In genomic region chr2:35723691-35724090, GRCm38 (mm10) we compare ENCODE assay signal across 16 mouse cellular contexts.
DNase-seq lines count a peak whose midpoint lies in the region; ATAC-seq and TF ChIP-seq lines count a peak whose summit lies in the region.
"Had no signal": no experiment of that assay in that cellular context is flagged by ENCODE, and none has a peak within 500 bp of the region (broad histone marks: within the 10 kb centered on the region; RNA-seq: fewer than 3 reads in every experiment).

No protein-coding gene starts in this region.

- no peak overlapping the region for H3K4me2 ChIP-seq in hindbrain, postnatal 0 days (ENCODE audit: low read depth, low read length)
- no peak overlapping the region for H3K4me2 ChIP-seq in hindbrain, embryonic 11.5 days (replicated peaks; ENCODE audit: low read depth, low read length)
- H3K4me2 ChIP-seq in neural tube, embryonic 15.5 days = no peak overlapping the region
- H3K4me2 ChIP-seq: limb, embryonic 13.5 days had no signal

- no peaks in the 10 kb centered on the region for H3K27me3 ChIP-seq in hindbrain, postnatal 0 days (ENCODE audit: insufficient read depth, low read length)
- no peaks in the 10 kb centered on the region for H3K27me3 ChIP-seq in hindbrain, embryonic 11.5 days (ENCODE audit: control insufficient read depth, insufficient read depth, low read length)
- H3K27me3 ChIP-seq in cerebellum, adult 2 months (ENCODE audit: control insufficient read depth, insufficient read depth, low read length) = no peaks in the 10 kb centered on the region
- no peaks in the 10 kb centered on the region for H3K27me3 ChIP-seq in neural tube, embryonic 15.5 days (replicated peaks)
- H3K27me3 ChIP-seq: limb, embryonic 13.5 days had no signal

- H3K36me3 ChIP-seq in hindbrain, postnatal 0 days (ENCODE audit: insufficient read depth, low read length) = peaks cover 42% of the 10 kb centered on the region
- H3K36me3 ChIP-seq in hindbrain, embryonic 11.5 days (ENCODE audit: control insufficient read depth, insufficient read depth, low read length) = peaks cover 8% of the 10 kb centered on the region
- peaks cover 79% of the 10 kb centered on the region for H3K36me3 ChIP-seq in neural tube, embryonic 15.5 days

- H3K9ac ChIP-seq in hindbrain, postnatal 0 days (replicated peaks; ENCODE audit: low read length) = no peak overlapping the region
- no peak overlapping the region for H3K9ac ChIP-seq in hindbrain, embryonic 11.5 days (ENCODE audit: low read depth, low read length)
- no peak overlapping the region for H3K9ac ChIP-seq in neural tube, embryonic 15.5 days (replicated peaks)
- H3K9ac ChIP-seq: limb, embryonic 13.5 days had no signal

- WGBS in hindbrain, postnatal 0 days = 62% methylated on average over 7 of the region's 7 CpGs
- 88% methylated on average over 7 of the region's 7 CpGs for WGBS in hindbrain, embryonic 11.5 days
- WGBS in cerebellum, adult 2 months = 12% methylated on average over 7 of the region's 7 CpGs
- 73% methylated on average over 7 of the region's 7 CpGs for WGBS in neural tube, embryonic 15.5 days

- no peak for ATAC-seq in hindbrain, postnatal 0 days
- no peak for ATAC-seq in hindbrain, embryonic 11.5 days (ENCODE audit: low FRiP score)
- no peak for ATAC-seq in neural tube, embryonic 15.5 days (ENCODE audit: low FRiP score)
- no peak for ATAC-seq in erythroblast, adult 5-6 weeks (replicated peaks; ENCODE audit: low FRiP score, poor library complexity, severe bottlenecking)

- H3K4me3 ChIP-seq in hindbrain, postnatal 0 days (ENCODE audit: low read length) = no peak overlapping the region
- H3K4me3 ChIP-seq in hindbrain, embryonic 11.5 days (ENCODE audit: low read depth, low read length) = no peak overlapping the region
- no peak overlapping the region for H3K4me3 ChIP-seq in cerebellum, adult 2 months (replicated peaks; ENCODE audit: insufficient read depth, low read depth, low read length)
- no peak overlapping the region for H3K4me3 ChIP-seq in neural tube, embryonic 15.5 days (replicated peaks)
- H3K4me3 ChIP-seq: embryonic facial prominence, embryonic 10.5 days; heart, embryonic 10.5 days; limb, embryonic 13.5 days had no signal

- no peak for TF ChIP-seq CTCF in hindbrain, postnatal 0 days (IDR thresholded peaks at IDR 0.05; ENCODE audit: low read depth)
- TF ChIP-seq CTCF in cerebellum, adult 2 months (IDR thresholded peaks at IDR 0.05; ENCODE audit: borderline replicate concordance, insufficient read depth, low read depth, low read length) = no peak

- H3K4me1 ChIP-seq in hindbrain, postnatal 0 days (ENCODE audit: insufficient read depth, low read length) = no peaks in the 10 kb centered on the region; the same call in 1 of the 2 replicates
- H3K4me1 ChIP-seq in hindbrain, embryonic 11.5 days (replicated peaks; ENCODE audit: control insufficient read depth, insufficient read depth, low read length) = no peaks in the 10 kb centered on the region
- H3K4me1 ChIP-seq in cerebellum, adult 2 months (ENCODE audit: control insufficient read depth, insufficient read depth, low read length) = peaks cover 61% of the 10 kb centered on the region
- H3K4me1 ChIP-seq in neural tube, embryonic 15.5 days = peaks cover 8% of the 10 kb centered on the region

- no peaks in the 10 kb centered on the region for H3K9me3 ChIP-seq in hindbrain, postnatal 0 days (ENCODE audit: low read length)
- H3K9me3 ChIP-seq in hindbrain, embryonic 11.5 days (ENCODE audit: control insufficient read depth, low read length) = no peaks in the 10 kb centered on the region
- no peaks in the 10 kb centered on the region for H3K9me3 ChIP-seq in neural tube, embryonic 15.5 days (replicated peaks)
- H3K9me3 ChIP-seq: embryonic facial prominence, embryonic 10.5 days; heart, embryonic 10.5 days; limb, embryonic 13.5 days had no signal

- DNase-seq in hindbrain, postnatal 0 days (ENCODE audit: low spot score) = peak; percentile 28
- DNase-seq in hindbrain, embryonic 11.5 days (ENCODE audit: low spot score) = no peak
- DNase-seq in MN1 (ENCODE audit: low spot score) = peak; percentile 76
- peak; percentile 77 to 78 for DNase-seq in cerebellum, adult 2 months
- peak; percentile 52 for DNase-seq in kidney, adult 9 months
- DNase-seq in c-Kit-positive CD71-positive TER-119-positive erythroid progenitor cells, embryonic 14.5 days (ENCODE audit: low spot score) = no peak
- DNase-seq: adrenal gland, postnatal 25 days; gastrocnemius, postnatal 36 days; midbrain, embryonic 14.5 days; thymus, adult 18-20 months had no signal

- no peak overlapping the region for H3K27ac ChIP-seq in hindbrain, postnatal 0 days
- H3K27ac ChIP-seq in hindbrain, embryonic 11.5 days (ENCODE audit: low read depth, low read length) = no peak overlapping the region
- peak overlapping the region; percentile 57 for H3K27ac ChIP-seq in cerebellum, adult 2 months (ENCODE audit: insufficient read depth, low read length)
- no peak overlapping the region for H3K27ac ChIP-seq in neural tube, embryonic 15.5 days (replicated peaks)
- H3K27ac ChIP-seq: embryonic facial prominence, embryonic 10.5 days; heart, embryonic 10.5 days; limb, embryonic 13.5 days; macrophage had no signal

- no peak for TF ChIP-seq POLR2A in cerebellum, adult 2 months (IDR thresholded peaks at IDR 0.05; ENCODE audit: borderline replicate concordance, insufficient read depth, low read length)

Comparison
In these comparisons a context has a peak if more than half of its experiments do, and no peak if none do; other contexts are left out.
1. DNase-seq: peak in hindbrain, postnatal 0 days (single experiment), MN1 (single experiment), cerebellum, adult 2 months (2 of 2) and kidney, adult 9 months (single experiment); none in hindbrain, embryonic 11.5 days (single experiment) and c-Kit-positive CD71-positive TER-119-positive erythroid progenitor cells, embryonic 14.5 days (single experiment).